ENCODE assay signal across 9 mouse cellular contexts in the genomic region with DNA sequence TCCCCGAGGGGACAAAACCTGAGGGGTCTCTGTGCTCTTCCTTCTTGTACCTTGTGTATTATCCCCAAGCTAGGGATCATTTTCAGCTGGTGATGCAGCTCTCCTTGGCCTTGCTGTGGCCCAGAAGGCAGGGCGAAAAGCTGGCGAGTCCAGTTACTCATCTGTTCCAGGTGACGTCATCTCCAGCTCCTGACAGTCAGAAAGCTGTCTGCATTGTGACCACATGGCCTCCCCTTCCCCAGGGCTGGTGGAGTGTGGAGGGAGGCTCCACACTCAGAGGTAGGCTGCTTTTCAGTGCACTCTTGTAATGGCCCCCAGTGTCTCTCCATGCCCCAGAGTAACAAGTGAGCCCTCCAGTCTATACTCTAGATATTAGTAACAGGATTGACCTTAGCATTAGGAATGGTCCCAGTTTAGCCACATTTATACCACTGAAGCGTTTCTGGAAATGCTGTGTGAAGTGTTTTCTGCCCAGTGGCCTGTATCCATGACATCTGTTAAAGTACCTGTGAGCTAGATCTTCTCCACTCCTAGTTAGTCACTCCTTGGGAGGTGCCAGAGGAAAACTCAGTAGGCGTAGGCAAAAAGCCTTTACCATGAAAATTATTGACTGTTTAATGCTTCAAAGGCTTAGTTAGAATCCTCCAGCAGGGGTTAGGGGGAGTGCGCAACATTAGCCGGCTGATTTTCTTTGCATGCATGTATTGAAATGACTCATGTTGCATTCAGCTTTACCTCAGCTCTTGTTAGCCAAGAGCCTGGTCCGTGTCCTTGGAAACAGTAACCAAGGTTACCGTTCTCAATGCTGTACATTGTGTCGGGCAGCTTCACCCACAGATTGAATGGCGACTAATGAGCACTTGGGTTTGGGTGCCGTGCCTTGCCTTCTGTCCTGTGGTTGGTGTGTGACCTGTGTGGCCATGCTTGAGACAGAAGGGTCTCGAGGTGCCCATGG. TPM values are rescaled to one million over a fixed set of nuclear protein-coding genes. Genes with fewer than 3 reads are reported as not detected.
DNase-seq lines count a peak whose midpoint lies in the region; ATAC-seq and TF ChIP-seq lines count a peak whose summit lies in the region.
"Had no signal": no experiment of that assay in that cellular context is flagged by ENCODE, and none has a peak within 500 bp of the region (broad histone marks: within the 10 kb centered on the region; RNA-seq: fewer than 3 reads in every experiment).

No protein-coding gene starts in this region.

- H3K4me2 ChIP-seq in forebrain, postnatal 0 days (ENCODE audit: low read depth), result no peak overlapping the region; the same call in 1 of the 2 replicates
- H3K4me2 ChIP-seq: heart, embryonic 15.5 days had no signal

- H3K4me3 ChIP-seq in forebrain, postnatal 0 days (ENCODE audit: low read depth, low read length), result no peak overlapping the region
- H3K4me3 ChIP-seq: heart, embryonic 15.5 days had no signal

- peak; percentile 21 for DNase-seq in gastrocnemius, postnatal 14 days
- DNase-seq in gastrocnemius, adult 8-10 months (ENCODE audit: low spot score in 2 of 2), result no peak
- DNase-seq in adrenal gland, adult 8-10 months, result peak; percentile 75
- DNase-seq in forebrain, postnatal 0 days, result peak; percentile 87
- peak; percentile 66 to 79 for DNase-seq in left cerebral cortex, adult 9 months (ENCODE audit: low spot score in 2 of 2)
- DNase-seq in retina, postnatal 7 days (ENCODE audit: low read depth, low spot score), result peak; percentile 46
- no peak for DNase-seq in thymus, postnatal 0 days (ENCODE audit: low spot score)
- no peak for DNase-seq in kidney, postnatal 10 days

- peak; percentile 93 for ATAC-seq in forebrain, postnatal 0 days

- TF ChIP-seq CTCF in forebrain, postnatal 0 days (IDR thresholded peaks at IDR 0.05; ENCODE audit: low read depth), result peak; percentile 16; the same call in 1 of the 2 replicates

- no peaks in the 10 kb centered on the region for H3K27me3 ChIP-seq in forebrain, postnatal 0 days (ENCODE audit: insufficient read depth, low read length)

- peaks cover 33% of the 10 kb centered on the region for H3K36me3 ChIP-seq in forebrain, postnatal 0 days (ENCODE audit: insufficient read depth)

- intact Hi-C loops in gastrocnemius, postnatal 14 days (cut with DNase I; ENCODE audit: low total_unique reads), result no loop called here

- WGBS in forebrain, postnatal 0 days, result 10% methylated on average over 14 of the region's 14 CpGs

- peaks cover 14% of the 10 kb centered on the region for H3K4me1 ChIP-seq in forebrain, postnatal 0 days (ENCODE audit: insufficient read depth)

- peak overlapping the region; percentile 75 for H3K27ac ChIP-seq in forebrain, postnatal 0 days (ENCODE audit: low read depth, low read length)
- H3K27ac ChIP-seq: heart, embryonic 15.5 days had no signal

- H3K9ac ChIP-seq in forebrain, postnatal 0 days, result peak overlapping the region; percentile 2; the same call in 1 of the 2 replicates
- H3K9ac ChIP-seq: heart, embryonic 15.5 days had no signal

- H3K9me3 ChIP-seq in forebrain, postnatal 0 days (ENCODE audit: low read length), result no peaks in the 10 kb centered on the region
- H3K9me3 ChIP-seq: heart, embryonic 15.5 days had no signal

RNA-seq across cellular contexts. Expression of a gene that starts 26.0 kb away (rescaled TPM):
- total RNA-seq in gastrocnemius, postnatal 14 days (2021), result 10 to 100 TPM in 1 of 2 experiments, 1 to 10 TPM in 1; 9.7 to 12.4 TPM
- total RNA-seq in gastrocnemius, adult 8-10 months (2022), result 1 to 10 TPM; 5.5 to 7.6 (median 6.5) TPM
- total RNA-seq in adrenal gland, adult 8-10 months (2022), result 10 to 100 TPM in 2 of 4 experiments, 1 to 10 TPM in 2; 5.7 to 16.5 (median 9.4) TPM
- total RNA-seq in forebrain, postnatal 0 days (2014; rRNA removed), result 15.1 and 15.4 TPM in 2 replicates
- polyA plus RNA-seq in forebrain, postnatal 0 days (2015; fragmentation: Nextera tagmentation; extraction: Ambion mirVana), result 19.4 and 21.6 TPM in 2 replicates
- 12.8 and 13.6 TPM in 2 replicates for polyA plus RNA-seq in thymus, postnatal 0 days (2015; fragmentation: Nextera tagmentation; extraction: Ambion mirVana)

Comparison
In these comparisons a context has a peak if more than half of its experiments do, and no peak if none do; other contexts are left out.
1. DNase-seq: peak in gastrocnemius, postnatal 14 days (single experiment), adrenal gland, adult 8-10 months (single experiment), forebrain, postnatal 0 days (single experiment), left cerebral cortex, adult 9 months (2 of 2) and retina, postnatal 7 days (single experiment); none in gastrocnemius, adult 8-10 months (0 of 2), thymus, postnatal 0 days (single experiment) and kidney, postnatal 10 days (single experiment).